Mouse (Mus musculus): Measurements from ENCODE around the gene Pcp4.

Pcp4 gene

DNA sequence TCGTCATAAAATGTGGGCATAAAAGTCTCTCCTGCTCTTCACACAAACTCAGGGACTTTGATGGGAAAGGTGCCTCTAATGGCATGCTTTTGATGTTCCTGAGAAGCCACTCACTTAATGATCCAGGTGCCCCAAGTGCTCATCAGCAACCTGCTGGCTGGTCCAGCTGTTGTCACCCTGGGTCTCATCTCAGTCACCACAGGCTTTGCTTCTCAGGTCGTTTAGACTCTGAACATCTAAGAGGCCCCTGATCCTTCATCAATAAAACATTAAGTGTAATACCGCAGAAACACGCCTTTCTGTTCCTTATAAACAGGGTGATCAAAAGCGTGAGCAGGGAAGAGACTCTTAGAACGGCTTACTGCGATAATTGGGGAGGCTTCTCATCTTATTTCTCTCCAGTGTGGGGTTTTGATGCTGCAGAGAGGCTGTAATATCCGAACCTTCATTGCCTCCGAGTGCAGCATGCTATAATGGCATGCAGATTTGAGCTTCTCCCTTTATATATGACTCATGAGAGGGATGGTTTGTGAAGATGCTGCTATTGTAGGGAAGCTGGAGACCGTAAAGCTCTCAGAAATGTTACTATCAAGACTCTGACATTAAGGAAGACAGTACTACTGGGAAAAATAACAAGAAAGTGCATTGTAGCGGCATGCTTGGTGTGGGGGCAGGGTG, 19.7 kb downstream of the Pcp4 start:
- in situ Hi-C loops (cut with MboI) = no loop called here

DNA sequence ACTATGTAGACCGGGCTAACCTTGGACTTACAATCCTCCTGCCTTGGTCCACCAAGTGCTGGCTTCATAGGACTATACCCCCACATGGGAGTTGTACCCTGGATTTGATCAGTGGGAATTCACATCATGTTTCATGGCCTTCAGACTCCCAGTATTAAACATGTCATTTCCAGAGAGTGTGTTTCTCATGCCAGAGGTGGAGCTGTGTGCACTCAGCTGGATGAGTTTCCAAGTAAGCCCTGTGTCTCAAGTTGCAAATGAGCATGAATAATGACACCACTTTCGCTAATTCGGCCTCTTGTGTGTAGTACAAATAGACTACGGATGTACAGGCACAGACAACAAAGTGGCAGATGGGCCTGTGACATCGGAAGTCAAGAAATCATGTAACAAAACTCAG, 20.6 kb downstream of the Pcp4 start:
- in situ Hi-C loops (cut with MboI) = no loop called here

DNA sequence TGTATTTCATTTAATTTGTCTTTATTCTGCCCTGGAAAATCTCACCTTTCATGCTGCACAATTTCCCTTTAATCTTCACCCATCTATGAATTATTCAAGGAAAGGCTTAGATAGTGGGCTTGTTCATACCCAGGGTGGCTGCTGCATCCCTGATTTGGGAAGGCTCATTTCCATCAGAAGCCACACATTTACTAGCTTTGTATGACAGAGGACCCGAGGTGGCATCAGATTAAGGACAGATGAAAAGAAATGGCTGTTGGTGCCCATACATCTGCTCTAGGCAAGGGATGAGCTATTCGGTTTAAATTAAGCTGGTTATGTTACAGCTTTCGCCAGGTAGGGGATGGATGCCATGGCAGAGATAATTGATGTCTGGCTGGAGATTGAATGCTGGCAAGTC, 24.1 kb downstream of the Pcp4 start:
- in situ Hi-C loops (cut with MboI) = no loop called here

DNA sequence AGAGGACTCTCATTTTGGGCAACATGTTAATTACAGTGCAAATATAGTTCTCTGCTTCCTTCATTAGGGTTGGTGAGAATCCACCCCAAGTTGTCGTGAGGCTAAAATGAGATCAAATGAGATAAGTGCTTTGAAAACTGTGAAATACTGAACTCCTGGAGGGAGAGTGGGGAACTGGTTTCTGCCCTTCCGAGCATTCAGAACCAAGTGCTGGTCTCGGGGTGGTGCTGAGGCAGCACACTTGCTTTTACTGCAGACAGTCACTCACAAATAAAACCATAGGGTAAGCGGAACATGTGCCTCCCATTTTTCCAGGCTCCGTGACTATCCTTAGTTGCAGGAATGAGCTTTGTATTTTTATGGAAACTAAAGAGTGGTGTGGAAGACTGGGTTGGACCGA, 26.7 kb downstream of the Pcp4 start:
- in situ Hi-C loops (cut with MboI) = no loop called here

DNA sequence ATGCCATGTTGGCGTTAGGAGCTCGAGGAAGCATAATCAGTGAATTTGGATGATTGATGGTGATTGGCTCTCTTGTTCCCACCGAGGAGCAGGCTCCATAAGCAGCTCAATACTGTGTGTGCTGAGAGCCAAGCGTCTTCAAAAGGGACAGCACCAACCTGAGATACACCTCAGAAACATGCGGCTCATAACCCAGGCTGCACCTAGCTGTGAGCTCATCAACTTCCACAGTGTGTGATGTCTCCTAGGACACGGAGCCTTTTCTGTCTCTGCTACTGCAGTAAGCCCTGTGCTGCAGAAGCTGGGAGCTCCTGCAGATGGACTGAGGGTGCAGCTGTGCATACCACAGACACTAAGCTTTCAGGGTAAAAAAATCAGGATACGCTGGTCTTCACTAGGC, 31.5 kb downstream of the Pcp4 start:
- in situ Hi-C loops (cut with MboI) = no loop called here

DNA sequence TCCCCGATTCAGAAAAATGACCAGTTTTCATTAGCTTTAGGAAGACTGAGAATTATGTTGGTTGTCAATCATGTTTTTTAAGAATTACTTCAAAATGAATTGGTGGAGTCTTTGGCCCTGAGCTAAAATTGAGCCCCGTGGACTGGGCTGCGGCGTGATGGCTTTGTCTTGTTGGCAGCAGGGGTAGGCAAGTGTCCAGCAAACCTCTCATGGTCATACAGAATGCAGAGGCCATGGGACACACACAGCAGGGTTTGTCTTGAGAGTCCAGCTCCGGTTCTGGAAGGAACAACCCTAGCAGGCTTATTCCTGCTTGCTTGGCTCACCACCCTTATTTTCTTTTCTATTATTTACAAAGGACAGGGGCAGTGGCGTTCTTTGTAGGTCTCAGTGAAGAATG, 33.8 kb downstream of the Pcp4 start:
- in situ Hi-C loops (cut with MboI) = no loop called here

DNA sequence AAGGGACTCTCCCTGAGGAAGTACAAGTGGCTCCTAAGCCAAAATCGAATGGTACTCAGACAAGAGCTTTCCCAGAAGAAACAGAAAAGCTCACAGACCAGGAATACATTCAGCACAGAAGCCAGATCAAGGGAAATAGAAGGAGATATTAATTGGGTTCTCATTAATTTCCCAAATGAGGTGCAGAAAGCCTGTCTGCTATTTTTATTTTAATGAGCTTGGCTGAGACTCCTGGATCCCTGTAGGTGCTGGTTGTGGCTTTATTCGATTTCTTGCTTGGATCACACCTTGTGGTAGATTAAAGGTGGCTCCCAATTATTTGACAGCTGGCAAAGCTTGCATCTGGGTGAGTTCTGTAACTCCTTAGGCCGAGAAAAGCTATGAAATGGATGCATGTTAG, 35.2 kb downstream of the Pcp4 start:
- in situ Hi-C loops (cut with MboI) = no loop called here

DNA sequence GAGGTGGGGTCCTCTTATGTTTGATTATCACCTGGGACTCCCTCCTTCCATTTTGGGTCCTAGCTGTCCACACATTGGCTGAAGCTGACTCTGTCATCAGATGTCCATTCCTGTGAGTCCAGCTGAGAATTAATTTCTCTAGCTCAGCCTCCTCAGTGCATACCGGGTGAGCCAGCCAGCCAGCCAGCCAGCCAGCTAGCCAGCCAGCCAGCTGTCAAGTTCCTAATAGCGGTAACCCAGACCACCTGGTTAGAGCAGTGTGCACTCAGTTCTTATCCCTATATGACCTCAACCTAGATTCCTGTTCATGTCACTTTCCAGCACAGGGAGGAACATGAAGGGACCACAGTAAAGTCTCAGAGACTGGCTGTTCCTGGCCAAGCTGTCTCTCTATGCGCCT, 47.1 kb downstream of the Pcp4 start:
- in situ Hi-C loops (cut with MboI) = no loop called here

DNA sequence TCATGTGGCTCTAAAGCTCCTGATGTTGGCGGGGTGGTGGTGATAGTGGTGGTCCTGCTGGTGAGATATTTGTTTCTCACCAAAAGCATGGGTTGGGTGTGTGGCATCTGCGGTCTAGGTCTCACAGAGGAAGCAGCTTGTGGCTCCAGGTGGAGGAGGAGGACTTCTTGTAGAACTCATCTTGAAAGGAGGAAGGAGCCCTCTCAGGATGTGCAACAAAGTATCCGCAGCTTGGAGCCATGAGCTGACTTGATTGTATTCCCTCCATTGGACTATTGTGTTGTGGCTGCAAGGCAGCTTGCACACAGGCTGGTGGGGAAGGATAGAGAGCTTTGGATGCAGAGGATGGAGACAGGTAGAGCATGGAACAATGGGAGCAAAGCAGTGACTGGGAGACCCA, 60.1 kb downstream of the Pcp4 start:
- in situ Hi-C loops (cut with MboI) = no loop called here

DNA sequence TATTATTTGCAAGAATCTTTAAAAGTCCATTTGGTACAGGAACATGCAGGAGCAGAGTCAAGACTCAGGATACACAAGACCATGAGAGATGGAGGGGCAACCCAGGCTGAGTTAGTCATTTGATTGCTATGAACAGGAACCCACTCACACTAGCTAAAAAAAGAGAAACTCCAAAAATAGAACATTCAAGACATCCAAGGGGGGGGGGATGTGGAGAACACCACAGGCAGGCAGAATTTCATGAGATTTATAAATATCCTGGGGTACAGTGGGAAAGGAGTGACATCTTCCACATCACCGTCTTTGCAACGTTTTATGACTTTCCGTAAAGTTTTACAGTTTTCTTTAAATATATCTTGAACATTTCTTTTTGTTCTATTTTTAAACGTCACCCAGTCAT, 61.1 kb downstream of the Pcp4 start:
- in situ Hi-C loops (cut with MboI) = no loop called here

DNA sequence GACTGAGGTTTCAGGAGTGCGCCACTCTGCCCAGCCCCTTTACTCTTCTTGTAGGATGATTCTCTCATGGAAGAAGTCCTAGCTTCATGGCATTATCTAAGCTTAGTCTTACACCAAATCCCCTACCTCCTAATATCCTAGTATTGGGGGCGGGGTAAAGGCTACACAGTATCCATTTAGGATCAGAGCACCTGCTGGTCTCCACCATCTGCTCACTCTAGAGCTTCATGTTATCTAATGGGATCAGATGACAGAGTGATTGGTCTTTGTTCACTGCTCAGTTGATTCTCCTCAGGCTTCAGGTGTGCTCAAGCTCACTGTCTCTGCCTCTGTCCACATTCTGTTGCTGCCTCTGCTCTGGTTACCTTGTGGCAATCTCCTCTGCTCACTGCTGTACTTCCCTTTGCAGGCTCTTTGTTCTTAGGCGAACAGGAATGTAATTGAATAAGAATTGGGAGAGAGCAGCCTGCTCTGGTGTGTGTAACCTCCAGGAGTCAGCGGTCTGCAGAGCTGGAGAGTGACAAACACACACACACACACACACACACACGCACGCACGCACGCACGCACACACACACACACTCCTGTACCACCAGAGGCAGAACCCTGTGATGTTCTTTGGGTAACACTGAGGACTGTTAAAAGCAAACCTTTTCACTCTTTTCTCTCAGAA, 62.6 kb downstream of the Pcp4 start:
- in situ Hi-C loops (cut with MboI) = no loop called here

DNA sequence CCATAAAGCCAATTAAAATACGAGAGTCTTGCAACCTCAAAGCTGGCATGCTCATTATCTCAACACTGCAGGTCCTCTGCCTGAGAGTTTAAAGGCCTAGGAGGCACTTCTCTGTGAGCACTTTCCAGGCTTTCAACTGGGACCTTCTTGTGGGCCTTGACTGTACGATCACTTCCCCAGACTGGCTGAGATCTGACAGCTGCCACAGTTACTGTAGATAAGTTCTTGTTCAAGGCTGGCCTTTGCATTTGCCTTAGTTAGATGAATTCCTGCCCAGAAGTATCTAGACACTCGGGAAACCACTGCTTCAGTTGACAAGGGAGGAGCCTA, 63.1 kb downstream of the Pcp4 start:
- in situ Hi-C loops (cut with MboI) = no loop called here

DNA sequence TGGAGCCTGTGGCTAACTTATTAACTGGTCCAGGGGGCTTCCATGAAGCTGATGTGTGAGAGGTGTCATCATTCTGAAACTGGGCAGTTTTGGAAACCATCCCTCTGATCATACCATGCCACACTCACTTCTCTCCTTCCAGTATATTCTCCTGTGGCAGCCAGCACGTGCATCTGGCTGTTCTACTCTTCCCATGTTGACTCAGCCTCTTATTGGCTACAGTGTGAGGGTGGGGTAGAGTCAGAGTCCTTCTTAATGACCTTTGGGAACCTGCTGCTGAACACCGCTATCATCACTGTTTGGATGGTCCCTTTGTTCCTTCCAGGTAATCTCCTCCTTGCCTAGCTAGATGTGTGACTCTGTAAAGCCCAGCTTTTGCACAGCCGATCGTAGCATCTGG, 63.6 kb downstream of the Pcp4 start:
- in situ Hi-C loops (cut with MboI) = no loop called here

DNA sequence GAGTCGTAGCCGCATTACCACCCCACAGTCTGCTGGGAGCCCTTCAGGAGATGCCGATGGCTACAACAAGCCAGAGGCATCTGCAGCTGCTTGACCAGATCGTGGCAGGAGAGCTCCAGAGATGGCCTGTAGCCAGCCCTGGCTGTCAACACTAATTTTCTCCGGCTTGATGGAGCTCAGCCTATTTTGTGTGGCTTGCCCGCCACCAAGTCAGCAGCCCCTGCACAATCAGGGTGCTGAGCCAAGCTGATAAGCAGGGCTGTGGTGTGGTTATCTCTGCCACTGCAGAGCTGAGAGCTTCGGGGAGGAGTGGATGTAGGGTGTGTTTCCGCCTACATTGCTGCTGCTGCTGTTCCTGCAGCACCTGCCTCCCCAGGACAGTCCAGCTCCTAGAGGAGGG, 66.3 kb downstream of the Pcp4 start:
- in situ Hi-C loops (cut with MboI) = no loop called here

DNA sequence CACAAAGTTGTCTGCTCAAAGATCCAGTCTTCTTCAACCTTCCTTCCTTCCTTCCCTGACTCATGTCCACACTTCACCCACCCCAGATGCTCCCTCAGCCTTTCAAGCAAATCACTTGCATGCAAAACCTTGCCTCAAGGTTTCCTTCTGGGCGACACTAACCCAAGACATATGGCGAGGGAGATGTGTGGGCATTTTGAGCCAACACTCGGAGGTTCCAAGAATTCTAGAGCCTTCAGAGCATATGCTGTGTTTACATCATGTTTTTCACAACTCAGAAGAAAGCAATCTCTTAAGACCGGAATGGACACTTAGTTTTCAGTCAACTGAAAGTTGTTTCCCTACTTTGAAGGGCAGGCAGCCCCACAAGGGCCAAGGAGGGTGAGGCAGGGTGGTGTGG, 67.9 kb downstream of the Pcp4 start:
- in situ Hi-C loops (cut with MboI) = no loop called here

DNA sequence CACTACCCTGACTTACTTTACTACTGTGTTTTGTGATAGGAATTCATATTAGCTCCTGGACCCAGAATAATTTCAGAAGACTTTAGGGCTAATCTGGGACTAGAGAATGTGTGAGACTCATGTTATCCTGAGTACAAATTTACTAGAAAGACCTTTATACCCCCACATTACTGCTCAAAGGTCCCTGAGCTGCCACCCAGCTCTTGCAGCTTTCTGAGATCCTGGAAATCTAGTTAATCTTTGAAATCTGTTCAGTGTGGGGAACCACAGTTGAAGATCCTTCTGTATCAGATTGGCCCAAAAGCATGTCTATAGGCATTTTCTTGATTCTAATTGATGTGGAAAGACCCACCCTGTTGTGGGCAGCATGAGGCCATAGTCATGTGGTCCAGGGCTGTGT, 69.0 kb downstream of the Pcp4 start:
- in situ Hi-C loops (cut with MboI) = no loop called here

DNA sequence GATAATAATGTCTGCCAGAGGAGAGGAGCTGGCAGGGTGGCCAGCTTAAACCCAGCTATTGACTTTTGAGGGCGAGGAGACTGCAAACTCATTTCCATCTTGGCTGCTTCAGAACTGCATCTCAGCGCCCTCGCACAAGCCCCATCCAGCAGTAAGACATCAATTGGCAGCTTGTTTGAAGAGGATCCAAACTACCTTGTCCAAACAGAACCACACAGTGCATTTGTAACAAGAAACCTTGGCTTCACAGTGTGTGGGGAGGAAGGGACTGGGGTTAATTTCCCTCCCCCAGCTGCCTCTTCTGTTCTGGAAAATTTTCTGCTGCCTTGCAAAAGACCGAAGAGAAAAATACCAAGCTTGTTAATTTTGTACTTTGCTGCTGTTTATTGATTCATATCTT, 71.7 kb downstream of the Pcp4 start:
- in situ Hi-C loops (cut with MboI) = no loop called here

DNA sequence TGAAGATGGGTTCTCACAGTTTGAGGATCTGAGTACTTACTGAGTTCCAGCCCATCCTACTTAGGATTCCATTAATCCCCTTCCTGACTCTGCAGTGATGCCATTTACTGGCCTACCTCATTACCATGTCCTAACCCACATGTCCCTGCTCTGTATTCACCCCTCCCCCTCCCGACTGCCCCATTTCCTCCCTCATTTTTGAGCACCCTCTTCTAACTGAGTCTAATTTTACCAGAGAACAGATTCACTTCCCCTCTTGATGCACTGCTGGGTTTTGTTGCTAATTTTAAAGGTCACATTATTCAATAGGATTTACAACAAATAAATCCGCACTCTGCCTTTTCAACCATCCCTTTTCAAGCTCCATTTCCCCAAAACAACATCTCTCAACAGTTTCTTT, 73.7 kb downstream of the Pcp4 start:
- in situ Hi-C loops (cut with MboI) = no loop called here

DNA sequence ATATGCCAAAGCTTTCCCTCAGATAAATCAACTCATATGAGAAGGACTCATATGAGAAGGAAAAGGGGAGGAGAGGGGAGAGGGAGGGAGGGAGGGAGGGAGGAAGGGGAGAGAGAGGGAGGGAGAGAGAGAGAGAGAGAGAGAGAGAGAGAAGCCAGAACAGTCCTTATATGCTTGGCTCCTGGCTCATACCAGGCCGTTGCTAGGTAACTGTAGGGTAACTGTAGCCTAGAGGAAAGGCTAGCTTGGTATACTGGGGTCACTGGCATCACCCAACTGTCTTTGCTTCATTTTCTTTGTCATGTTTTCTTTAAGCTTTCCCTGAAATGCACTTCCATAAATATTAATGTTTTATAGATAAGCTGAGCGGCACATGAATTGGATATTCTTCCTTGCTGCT, 85.3 kb downstream of the Pcp4 start:
- in situ Hi-C loops (cut with MboI) = no loop called here

DNA sequence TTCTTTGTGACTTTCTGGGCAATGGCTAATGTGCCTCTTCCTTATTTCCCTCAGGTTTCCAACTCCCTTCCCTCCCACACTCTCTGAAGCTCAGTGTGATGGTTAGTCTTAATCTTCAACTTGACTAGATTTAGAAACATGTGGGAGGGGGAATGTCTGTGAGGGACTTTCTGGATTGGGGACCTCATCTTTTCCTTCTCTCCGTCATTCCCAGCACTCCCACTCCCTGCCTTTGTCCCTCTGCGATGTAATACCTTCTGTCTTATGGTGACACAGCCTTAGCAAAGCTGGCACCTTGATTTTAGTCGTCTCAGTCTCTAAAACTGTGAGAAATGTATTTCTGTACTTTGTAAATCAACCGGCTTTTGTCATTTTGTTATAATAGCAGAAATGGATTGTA, 88.0 kb downstream of the Pcp4 start:
- in situ Hi-C loops (cut with MboI) = no loop called here

DNA sequence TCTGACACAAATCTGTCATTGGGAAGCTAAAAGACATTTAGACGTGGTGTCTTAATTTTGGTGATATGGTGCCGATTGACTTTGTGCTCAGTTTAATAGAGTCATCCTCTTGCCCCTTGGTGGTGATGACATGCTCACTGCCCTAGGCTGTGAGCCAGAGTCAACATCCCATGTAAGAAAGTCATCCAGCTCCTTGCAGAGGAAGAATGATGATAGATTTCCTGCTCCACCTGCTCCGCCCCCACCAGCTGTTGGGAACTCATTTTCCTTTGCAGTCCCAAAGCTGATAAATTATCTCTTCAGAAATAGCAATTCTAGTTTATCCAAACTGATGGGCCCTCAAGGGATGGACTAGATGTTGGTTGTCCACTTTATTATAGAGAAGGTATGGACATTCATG, 89.2 kb downstream of the Pcp4 start:
- in situ Hi-C loops (cut with MboI) = no loop called here

DNA sequence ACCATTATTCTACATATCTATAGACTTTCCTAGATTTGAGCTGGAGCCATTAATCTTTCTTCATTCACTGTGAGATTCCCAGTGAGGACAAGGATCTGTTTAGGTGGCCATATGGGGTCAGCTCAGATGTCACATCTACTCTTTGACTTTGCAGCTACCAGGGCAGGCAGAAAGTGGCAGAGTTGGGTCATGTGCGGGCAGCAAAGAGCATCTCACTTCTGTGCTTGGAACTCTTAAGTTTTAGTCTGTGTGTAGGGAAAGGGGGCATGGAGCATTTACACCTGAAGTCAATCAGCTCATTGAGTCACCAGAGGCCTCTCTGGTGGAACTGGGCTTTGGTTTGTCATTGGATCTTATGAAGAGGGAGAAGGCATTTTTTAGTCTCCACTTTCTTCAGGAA, 90.9 kb downstream of the Pcp4 start:
- in situ Hi-C loops (cut with MboI) = no loop called here

DNA sequence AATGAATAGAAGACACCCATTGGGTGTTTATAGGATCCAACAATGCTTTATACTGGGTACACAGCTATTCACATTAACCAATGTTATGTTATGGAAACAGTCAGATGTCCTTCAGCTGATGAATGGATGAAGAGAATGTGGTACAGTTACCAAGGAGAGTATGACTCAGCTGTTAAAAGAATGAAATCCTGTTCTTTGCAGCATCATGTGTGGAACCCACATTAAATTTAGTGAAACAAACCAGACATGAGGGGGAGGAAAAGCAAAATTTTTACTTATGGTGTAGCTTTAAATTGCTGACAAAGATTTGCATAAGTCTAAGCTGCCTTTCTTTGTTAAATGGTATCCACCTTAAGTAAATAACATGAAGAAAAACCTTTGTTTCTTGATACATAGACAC, 92.4 kb downstream of the Pcp4 start:
- in situ Hi-C loops (cut with MboI) = no loop called here
